Mouse (Mus musculus): ENCODE results near the gene Brwd1.
"Not testable (repeated sequence)": the region's sequence is repeated elsewhere in the genome, so short reads cannot be mapped to it uniquely, and the experiment has no call there.

Gene Brwd1

DNA sequence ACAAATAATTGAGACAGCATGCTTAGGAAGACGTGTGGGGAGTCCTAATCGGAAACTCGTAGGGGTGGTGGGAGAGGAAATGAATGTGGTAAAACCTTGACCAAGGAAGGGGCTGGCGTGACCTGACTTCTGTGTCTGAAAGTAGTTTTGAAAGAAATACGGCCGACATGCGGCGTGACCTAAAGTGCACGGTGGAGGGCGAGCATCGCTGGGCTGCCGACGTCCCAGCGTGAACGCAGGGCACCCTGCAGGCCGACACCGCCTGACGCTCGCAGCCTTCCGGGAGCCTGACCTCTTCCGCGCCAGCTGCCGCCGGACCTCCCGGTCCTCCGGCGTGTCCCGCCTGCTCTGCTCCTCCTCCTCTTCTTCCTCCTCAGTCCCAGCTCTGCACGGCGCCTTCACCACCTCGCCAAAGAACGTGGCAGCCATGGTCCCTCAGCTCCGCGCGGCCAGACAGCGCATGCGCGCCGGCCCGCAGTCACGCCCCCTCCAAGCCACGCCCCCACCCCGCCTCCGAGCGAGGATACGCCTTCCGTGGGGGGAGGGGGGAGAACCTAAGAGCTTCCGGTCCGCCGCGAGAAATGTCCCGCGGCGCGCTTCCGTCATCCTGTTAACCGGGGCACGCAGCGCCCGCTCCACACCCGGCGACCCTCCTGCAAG, 91.7 kb downstream of the Brwd1 start, which contains the start of gene Psmg1:
Gene Psmg1, minus strand, starts transcription at position 499 of the 660 bp plus-strand sequence.
- peak; percentile 89 to 97 for DNase-seq (ENCODE audit: low read depth in 1 of 2, low spot score in 2 of 2)

DNA sequence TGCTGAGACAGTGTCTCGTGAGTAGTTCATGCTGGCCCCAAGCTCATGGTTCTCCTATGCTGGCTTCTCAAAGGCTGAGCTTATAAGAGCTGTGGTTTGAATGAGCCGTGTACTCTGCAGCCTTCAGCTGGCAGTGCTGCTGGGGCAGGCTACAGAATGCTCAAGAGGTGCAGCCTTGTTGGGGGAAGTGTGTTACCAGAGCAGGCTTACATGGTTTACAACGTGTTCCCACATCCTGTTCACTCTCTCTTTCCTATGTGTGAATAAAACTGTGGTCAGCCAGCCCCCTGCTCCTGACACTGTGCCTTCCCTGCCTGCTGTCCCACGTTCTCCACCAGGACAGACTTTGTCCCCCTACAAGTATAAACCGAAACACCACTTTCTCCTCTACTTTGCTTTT, 97.4 kb downstream of the Brwd1 start:
- DNase-seq (ENCODE audit: low read depth in 1 of 2, low spot score in 2 of 2) = no peak

DNA sequence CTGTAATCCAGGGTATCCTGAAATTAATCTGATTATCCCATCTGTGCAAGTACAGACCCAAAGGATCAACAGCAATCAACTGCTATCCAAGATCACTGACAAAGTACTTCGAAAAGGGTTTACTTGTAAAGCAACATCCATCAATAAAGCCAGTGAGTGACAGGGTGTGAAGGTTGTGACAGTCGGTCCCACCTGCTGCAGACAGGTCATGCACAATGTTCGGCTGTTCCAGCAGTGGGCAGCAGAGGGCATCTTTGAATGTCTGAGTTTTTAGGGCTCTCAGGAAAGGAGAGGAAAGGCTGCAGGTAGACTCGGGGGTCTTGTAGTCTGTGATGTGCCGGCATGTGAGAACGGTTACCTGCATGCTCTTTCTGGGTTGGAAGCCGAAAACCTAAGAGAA, 98.7 kb downstream of the Brwd1 start:
- DNase-seq (ENCODE audit: low read depth in 1 of 2, low spot score in 2 of 2) = no peak

DNA sequence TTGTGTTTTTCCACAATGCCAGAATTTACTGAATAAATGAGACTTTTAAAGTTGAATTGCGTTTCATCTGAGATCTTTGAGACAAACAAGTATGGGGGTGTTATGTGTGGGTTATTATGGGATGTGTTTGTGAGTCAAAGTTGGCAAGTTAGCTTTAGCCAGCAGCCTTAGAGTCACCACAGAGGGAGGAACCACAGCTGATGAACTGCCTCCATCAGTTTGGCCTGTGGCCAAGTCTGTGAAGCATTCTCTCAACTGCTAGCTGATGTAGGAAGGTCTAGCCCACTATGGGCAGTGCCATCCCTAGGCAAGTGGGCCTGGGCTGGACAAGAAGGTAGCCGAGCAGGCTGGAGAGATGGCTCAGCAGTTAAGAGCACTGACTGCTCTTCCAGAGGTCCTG, 111.5 kb downstream of the Brwd1 start:
- DNase-seq (ENCODE audit: low read depth in 1 of 2, low spot score in 2 of 2) = no peak

DNA sequence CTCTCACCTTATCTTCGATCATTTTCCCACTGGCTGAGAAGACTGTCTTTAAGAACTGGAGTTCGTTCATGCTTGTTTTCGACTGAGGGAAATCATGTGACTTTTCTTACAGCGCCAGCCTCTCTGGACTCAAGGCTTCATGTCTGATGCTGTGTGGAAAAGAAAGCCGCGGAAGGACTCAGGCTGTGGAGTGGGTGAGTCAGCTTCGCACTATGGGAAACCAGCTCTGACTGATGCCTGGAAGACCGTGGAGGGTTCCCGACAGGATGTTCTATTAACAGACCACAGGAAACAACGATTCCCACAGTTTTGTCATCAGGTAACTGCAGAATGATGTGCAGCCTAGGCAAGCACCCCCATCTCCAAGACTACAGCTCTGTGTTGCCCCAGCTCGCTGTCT, 114.9 kb downstream of the Brwd1 start:
- no peak for DNase-seq (ENCODE audit: low read depth in 1 of 2, low spot score in 2 of 2)

DNA sequence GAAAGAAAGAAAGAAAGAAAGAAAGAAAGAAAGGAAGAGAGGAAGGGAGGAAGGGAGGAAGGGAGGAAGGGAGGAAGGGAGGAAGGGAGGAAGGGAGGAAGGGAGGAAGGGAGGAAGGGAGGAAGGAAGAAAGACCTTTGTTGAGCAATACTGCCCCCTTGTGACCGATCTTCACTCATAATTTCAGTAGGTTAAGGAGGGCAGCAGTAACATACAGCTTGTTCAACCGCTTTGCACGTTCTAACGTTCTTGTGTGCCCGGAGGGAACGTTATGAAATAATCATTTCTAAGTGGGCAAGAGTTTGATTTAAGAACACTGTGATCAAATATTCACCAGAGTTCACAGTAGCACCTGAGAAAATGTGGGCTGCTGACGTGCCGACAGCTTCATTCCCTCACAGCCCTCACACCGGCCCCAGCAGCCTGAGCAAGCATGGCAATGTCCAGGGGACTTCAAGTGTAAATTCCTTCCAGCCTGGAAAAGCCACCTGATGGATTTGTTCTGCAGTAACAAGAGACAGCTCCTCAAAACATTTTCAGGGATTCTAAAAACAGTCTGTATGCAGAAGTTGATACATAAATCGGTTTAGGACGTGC, 117.8 kb downstream of the Brwd1 start:
- DNase-seq (ENCODE audit: low read depth in 1 of 2, low spot score in 2 of 2) = no peak

DNA sequence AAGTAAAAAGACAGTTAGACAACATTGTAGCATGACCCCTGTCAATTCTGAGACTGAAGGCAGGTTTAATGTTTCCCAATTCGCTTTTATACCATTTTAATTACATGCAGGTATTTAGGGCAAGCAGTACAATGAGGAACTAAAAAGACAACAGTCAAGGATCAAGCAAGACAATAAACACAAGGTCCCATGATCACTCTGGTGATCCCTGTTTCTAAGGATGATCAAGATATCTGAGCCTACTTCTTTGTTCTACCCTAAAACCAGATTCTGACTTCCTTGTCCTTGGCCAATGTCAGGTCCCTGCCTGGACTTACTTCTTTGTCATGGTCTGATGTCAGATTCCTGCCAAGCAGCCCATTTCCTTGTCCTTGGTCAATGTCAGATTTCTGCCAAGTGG, 120.8 kb downstream of the Brwd1 start:
- not testable (repeated sequence) for DNase-seq (ENCODE audit: low read depth in 1 of 2, low spot score in 2 of 2)

DNA sequence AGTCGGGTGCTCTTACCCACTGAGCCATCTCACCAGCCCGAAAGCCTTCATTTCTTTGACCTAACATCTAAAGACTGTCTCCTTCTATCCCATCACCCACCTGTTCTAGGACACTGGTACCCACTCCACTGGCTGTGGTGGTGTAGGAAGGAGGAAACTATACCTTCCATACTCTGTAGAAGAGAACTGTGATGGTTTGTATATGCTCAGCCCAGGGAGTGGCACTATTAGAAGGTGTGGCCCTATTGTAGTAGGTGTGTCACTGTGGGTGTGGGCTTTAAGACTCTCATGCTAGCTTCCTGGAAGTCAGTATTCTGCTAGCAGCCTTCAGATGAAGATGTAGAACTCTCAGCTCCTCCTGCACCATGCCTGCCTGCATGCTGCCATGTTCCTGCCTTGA, 121.6 kb downstream of the Brwd1 start:
- not testable (repeated sequence) for DNase-seq (ENCODE audit: low read depth in 1 of 2, low spot score in 2 of 2)

DNA sequence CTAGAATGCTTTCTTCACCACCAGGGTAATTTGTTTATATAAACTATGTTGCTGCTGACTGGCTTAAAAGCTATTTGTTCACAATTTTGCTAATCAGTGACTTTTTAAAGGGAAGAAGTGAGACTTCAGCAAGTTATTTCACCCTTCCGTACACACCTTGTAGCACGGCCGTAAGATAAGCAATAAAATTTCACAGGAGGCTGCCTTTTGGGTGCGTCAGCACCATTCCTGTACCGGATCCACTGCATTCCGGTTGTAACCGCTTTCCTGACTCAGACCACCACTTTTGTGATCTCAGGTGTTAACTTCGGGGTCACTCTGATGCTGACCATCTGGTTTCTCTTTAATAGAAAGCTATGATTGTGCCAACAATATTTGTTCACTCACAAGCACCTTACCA, 124.2 kb downstream of the Brwd1 start:
- no peak for DNase-seq (ENCODE audit: low read depth in 1 of 2, low spot score in 2 of 2)

DNA sequence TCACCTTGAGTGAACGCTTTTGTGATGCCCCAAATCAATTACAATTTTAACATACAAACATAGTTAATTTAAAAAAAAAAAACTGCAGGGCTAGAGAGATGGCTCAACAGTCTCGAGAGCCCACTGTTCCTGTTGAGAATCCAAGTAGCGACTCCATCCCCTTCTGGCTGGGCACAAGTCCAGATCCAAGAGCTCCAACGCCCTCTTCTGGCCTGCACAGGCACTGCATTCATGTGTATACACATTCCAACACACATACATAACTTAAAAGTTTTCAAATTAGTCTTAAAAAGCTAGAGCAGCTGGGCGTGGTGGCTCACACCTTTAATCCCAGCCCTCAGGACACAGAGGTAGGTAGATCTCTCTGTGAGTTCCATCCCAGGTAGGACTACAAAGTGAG, 125.7 kb downstream of the Brwd1 start:
- DNase-seq (ENCODE audit: low read depth in 1 of 2, low spot score in 2 of 2) = no peak

DNA sequence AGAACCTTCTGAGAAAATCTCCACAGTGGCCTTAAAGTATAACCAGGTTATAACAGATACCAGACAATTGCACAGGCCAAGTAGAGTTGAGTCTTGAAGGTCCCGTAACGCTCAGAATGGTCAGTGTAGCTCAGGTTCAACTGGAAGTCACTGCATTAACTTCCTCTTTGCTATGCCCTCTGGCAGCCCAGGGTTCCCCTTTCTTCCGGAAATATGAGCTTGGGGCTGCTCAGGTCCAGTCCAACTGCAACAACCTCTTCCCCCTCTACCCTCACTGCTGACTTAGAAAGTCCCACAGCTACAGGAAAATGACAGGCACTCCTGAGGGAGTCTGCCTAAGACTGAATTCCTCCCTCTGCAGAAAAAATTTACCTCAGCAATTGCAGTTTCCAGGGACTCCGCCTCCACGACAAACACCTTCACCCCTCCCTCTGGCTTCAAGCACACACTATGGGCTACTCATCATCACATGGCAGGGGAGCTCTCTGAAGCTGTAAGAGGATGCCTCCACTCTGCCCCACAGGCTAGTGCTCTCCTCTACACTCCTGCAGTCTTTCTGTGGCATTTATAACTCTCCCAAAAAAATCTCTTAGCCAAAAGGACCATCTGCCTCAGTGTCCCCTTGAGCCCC, 126.5 kb downstream of the Brwd1 start:
- no peak for DNase-seq (ENCODE audit: low read depth in 1 of 2, low spot score in 2 of 2)

DNA sequence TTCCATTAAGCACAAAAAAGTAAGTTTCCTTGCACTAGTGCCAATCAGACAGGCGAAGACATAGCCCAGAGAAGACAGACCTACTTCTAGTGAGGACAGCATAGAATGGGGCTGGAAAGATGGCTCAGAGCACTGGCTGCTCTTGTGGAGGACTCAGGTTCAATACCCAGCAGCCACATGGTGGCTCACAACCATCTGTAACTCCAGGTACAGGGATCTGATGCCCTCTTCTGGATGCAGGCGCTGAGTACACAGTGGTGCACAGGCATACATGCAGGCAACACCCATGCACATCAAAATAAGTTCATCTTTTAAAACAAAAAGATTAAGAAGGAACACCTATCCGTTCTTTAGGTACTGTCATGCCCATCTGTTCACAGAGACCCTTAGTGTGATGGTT, 128.0 kb downstream of the Brwd1 start:
- DNase-seq (ENCODE audit: low read depth in 1 of 2, low spot score in 2 of 2) = no peak

DNA sequence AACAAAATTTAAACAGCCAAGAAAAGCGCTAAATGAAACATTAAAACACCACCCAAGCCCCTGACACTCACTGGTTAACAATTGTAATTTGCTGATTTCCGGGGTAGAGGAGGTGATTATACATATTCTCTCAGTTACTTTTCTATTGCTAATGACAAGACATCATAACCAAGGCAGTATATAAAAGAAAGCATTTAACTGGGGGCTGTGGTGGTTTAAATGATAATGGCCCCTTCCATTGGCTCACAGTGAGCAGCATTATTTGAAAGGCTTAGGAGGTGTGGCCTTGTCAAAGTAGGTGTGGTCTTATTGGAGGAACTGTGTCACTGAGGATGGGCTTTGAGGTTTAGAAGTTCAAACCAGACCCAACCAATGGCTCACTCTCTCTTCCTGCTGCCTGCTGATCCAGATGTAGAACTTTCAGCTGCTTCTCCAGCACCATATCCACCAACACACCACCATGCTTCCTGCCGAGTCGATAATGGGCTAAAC, 129.1 kb downstream of the Brwd1 start:
- no peak for DNase-seq (ENCODE audit: low read depth in 1 of 2, low spot score in 2 of 2)

DNA sequence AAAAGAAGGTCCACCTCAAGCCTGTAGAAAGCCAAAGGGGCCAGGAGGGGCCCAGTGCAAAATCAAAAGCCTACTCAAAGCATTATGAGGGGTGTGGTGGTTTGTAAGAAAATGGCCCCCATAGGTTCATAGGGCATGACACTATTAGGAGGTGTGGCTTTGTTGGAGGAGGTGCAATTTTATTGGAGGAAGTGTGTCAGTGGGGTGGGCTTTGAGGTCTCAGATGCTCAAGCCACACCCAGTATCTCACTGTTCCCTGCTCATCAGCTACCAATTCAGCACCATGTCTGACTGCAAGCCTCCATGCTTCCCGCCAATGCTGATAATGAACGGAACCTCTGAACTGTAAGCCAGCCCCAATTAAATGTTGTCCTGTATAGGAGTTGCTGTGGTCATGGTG, 130.9 kb downstream of the Brwd1 start:
- no peak for DNase-seq (ENCODE audit: low read depth in 1 of 2, low spot score in 2 of 2)

DNA sequence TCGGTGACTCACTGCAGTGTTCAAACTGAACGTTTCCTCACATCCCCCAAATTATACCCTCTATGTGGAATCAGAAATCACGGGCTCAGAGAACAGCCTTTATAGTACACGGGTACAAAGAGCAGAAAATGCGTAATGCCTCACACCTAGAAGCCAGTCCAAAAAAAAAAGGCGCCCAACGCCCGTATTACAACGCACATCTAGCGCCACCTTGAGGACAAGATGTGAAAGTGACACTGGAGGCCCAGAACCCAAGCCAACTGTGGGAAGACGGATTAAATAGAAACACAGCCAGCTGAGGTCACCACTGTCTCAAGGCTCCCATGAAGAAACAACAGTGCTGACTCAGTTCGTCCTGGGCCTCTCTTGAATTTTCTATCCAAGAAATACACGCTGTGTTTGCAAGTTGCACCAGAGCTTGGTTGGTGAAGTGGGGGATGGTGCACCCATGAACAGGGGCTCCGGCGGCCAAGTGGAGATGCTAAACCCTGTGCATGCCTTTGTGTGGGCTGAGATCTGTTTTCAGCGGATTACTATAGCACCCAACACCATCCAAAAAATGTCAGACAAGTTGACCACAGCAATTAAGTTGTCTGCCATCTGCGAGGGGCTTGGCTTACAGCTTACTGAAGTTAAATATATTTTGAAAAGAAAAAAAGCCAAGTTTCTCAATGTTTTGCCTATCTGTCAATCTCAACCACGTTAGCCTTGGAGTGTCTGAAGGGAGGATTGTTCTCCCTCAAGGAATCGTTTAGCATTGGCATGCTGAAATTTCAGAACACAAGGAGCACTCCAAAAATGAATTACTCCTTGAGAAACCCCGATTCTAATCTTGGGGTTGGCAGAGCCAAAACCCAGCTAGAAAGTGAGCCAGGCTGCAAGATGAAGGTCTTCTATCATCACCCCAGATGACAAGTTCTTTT, 136.7 kb downstream of the Brwd1 start:
- DNase-seq (ENCODE audit: low read depth in 1 of 2, low spot score in 2 of 2) = peak in 1 of 2 experiments; percentile 34

DNA sequence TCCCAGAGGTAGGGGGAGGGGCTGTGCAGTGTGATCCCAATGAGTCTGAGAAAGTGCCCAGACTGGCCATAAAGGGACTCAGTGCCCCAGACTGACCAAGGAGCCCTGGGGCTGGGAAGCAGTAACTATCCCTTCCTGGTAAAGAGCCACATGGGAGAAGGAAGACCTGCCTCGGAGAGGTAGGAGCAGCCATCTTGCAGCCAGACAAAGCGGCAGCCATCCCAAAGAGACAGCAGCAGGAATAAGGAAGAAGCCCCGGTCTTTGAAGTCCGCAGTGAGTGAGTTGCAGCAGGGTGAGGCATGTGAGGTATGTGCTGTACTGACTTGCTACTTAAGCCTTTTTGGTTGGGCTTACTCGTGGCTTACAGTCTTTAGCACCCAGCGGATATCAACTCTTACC, 139.1 kb downstream of the Brwd1 start:
- no peak for DNase-seq (ENCODE audit: low read depth in 1 of 2, low spot score in 2 of 2)
